Mouse (Mus musculus) kidney, embryonic 15.5 days (tissue): ENCODE measurements around the gene Igfbp7. TPM values are rescaled to one million over a fixed set of nuclear protein-coding genes. Genes with fewer than 3 reads are reported as not detected.

Experiments used
- ATAC-seq: fragments of 200-750 bp; cut with Nextera tagmentation; replicated peaks from 2 replicates; pipeline ENCODE4 v1.8.0; 2017; ENCODE audit warnings: moderate TSS enrichment; ENCODE audit not compliant: low FRiP score
- H3K27ac ChIP-seq: fragments of 300-500 bp; sonication (generic); 2 replicates; pipeline ENCODE4 v1.5.1; 2015; ENCODE audit warnings: mild to moderate bottlenecking, inconsistent platforms
- H3K27me3 ChIP-seq: fragments of 300-500 bp; sonication (generic); 2 replicates; pipeline ENCODE4 v1.6.1; 2015; ENCODE audit warnings: inconsistent platforms
- H3K36me3 ChIP-seq: fragments of 300-500 bp; sonication (generic); 2 replicates; pipeline ENCODE4 v1.6.1; 2015; ENCODE audit warnings: inconsistent platforms
- H3K4me1 ChIP-seq: fragments of 300-500 bp; sonication (generic); 2 replicates; pipeline ENCODE4 v1.6.1; 2015; ENCODE audit warnings: inconsistent platforms
- H3K4me2 ChIP-seq: fragments of 300-500 bp; sonication (generic); 2 replicates; pipeline ENCODE4 v1.6.1; 2015; ENCODE audit warnings: moderate library complexity, mild to moderate bottlenecking, inconsistent platforms
- H3K4me3 ChIP-seq: fragments of 300-500 bp; sonication (generic); replicated peaks from 2 replicates; pipeline ENCODE4 v1.5.1; 2015; ENCODE audit warnings: mild to moderate bottlenecking, inconsistent platforms
- H3K9ac ChIP-seq: fragments of 300-500 bp; sonication (generic); 2 replicates; pipeline ENCODE4 v1.6.1; 2015; ENCODE audit warnings: mild to moderate bottlenecking, inconsistent platforms
- H3K9me3 ChIP-seq: fragments of 300-500 bp; sonication (generic); replicated peaks from 2 replicates; pipeline ENCODE4 v1.6.1; 2016; ENCODE audit warnings: inconsistent platforms
- WGBS: fragments of 180-500 bp; shearing (Covaris S2); methylation state at CpG from one replicate; pipeline ENCODE4 v1.1.7; 2015; ENCODE audit warnings: mixed read lengths; 5-methylcytosine and 5-hydroxymethylcytosine counted together
- polyA plus RNA-seq: library from polyadenylated mRNA; unstranded; fragments of >200 nt; fragmentation: Nextera tagmentation; extraction: Ambion mirVana; gene quantifications from 2 replicates; pipeline ENCODE4 v1.2.1, GENCODE M21; 2015

Gene Igfbp7
- polyA plus RNA-seq, 1 experiment from 2014 or later, result 343 TPM

DNA sequence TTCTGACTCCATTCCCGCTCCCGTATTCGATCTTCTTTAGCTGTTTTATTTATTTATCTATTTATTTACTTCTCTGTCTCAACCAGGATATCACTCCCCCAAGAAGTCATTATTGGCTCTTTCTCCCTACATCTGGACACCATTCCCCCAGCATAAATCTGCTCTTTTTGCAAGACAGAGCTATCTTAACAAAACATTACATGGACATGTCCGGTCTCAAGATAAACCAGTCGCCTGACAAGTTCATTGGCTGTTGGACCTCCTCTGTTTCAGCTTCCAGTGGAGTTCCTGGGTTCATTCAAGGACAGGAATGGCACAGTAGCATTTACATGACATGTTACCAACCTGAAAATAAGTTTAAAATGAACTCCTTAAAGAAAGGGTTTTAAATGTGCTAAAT lies 4.9 kb downstream of the Igfbp7 start:
- 47% methylated on average over 5 of the region's 5 CpGs for WGBS
- Histone ChIP-seq H3K4me2 (no peak overlapping the region), H3K36me3 (peaks cover under 1% of the 10 kb centered on the region; the same call in 1 of the 2 replicates), H3K4me3 (no peak overlapping the region), H3K27me3 (no peaks in the 10 kb centered on the region), H3K9ac (no peak overlapping the region), H3K9me3 (no peaks in the 10 kb centered on the region), H3K27ac (peak overlapping the region; percentile 41; the same call in 1 of the 2 replicates), H3K4me1 (peaks cover 74% of the 10 kb centered on the region)
- ATAC-seq, result no peak

GRCm38 (mm10) chr5:77402137-77402536 lies 5.7 kb downstream of the Igfbp7 start:
- peaks cover 3% of the 10 kb centered on the region for H3K36me3 ChIP-seq
- no peaks in the 10 kb centered on the region for H3K9me3 ChIP-seq
- no peak overlapping the region for H3K27ac ChIP-seq
- H3K27me3 ChIP-seq, result no peaks in the 10 kb centered on the region
- ATAC-seq, result no peak
- no peak overlapping the region for H3K4me3 ChIP-seq
- H3K4me1 ChIP-seq, result peaks cover 72% of the 10 kb centered on the region
- no peak overlapping the region for H3K9ac ChIP-seq
- H3K4me2 ChIP-seq, result no peak overlapping the region
- WGBS, result 45% methylated on average over 5 of the region's 5 CpGs

DNA sequence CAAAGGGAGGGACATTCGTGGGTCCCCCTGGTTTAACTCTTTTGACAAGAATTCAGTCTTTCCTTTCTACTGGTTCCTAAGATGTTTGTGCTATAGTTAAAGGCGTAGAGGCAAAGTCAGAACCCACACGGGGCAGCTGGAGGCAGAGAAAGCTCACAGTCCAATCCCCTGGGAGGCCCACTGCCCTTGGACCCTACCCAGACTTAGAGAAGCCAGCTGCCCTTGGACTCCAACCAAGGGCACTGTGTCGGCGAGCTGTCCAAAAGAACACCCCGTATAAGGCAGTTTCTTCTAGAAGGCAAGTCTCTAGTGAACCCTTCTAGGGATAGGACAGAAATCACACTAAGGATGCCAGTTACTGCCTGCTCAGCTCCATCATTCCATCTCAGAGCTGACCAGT lies 7.0 kb downstream of the Igfbp7 start:
- H3K36me3 ChIP-seq, result peaks cover 3% of the 10 kb centered on the region
- peak overlapping the region; percentile 69 for H3K27ac ChIP-seq
- H3K4me2 ChIP-seq, result no peak overlapping the region
- peaks cover 75% of the 10 kb centered on the region for H3K4me1 ChIP-seq
- H3K4me3 ChIP-seq, result no peak overlapping the region
- H3K27me3 ChIP-seq, result no peaks in the 10 kb centered on the region
- H3K9me3 ChIP-seq, result no peaks in the 10 kb centered on the region
- ATAC-seq, result no peak; the same call in 1 of the 2 replicates
- WGBS, result 59% methylated on average over 6 of the region's 6 CpGs
- no peak overlapping the region for H3K9ac ChIP-seq

GRCm38 (mm10) chr5:77400151-77400550 lies 7.7 kb downstream of the Igfbp7 start:
- Histone ChIP-seq H3K9me3 (no peaks in the 10 kb centered on the region), H3K4me1 (peaks cover 73% of the 10 kb centered on the region), H3K4me3 (no peak overlapping the region), H3K4me2 (no peak overlapping the region), H3K27me3 (no peaks in the 10 kb centered on the region), H3K36me3 (peaks cover 3% of the 10 kb centered on the region), H3K27ac (peak overlapping the region; percentile 69), H3K9ac (no peak overlapping the region)
- ATAC-seq, result peak; percentile 24
- 73% methylated on average over 7 of the region's 7 CpGs for WGBS

DNA sequence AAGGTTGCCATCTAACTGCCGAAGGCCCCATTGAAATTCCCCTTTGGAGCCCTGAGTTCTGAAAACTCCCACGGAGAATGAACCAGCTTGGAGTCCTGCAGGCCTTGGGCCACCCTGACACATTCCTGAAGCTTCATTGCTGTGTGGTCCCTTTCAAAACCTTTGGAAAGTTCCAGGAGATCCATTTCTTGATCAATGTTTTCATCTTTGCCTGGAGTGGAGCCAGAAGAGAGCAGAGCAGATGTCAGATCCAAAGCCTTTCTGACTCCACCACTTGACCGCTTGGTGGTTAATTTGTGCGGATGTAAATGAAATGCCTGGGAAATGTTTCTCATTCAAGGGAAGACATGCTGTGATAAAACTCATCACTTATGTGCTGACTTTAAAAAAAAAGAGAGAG lies 8.8 kb downstream of the Igfbp7 start:
- H3K9ac ChIP-seq, result no peak overlapping the region
- no peaks in the 10 kb centered on the region for H3K27me3 ChIP-seq
- H3K4me3 ChIP-seq, result no peak overlapping the region
- H3K36me3 ChIP-seq, result peaks cover 3% of the 10 kb centered on the region
- H3K27ac ChIP-seq, result peak overlapping the region; percentile 67; the same call in 1 of the 2 replicates
- WGBS, result 62% methylated on average over 4 of the region's 4 CpGs
- no peaks in the 10 kb centered on the region for H3K9me3 ChIP-seq
- ATAC-seq, result no peak
- no peak overlapping the region for H3K4me2 ChIP-seq
- H3K4me1 ChIP-seq, result peaks cover 72% of the 10 kb centered on the region

GRCm38 (mm10) chr5:77398285-77399057 lies 9.4 kb downstream of the Igfbp7 start:
- Histone ChIP-seq H3K27me3 (no peaks in the 10 kb centered on the region), H3K27ac (peak overlapping the region; percentile 67), H3K36me3 (peaks cover 6% of the 10 kb centered on the region), H3K4me1 (peaks cover 71% of the 10 kb centered on the region), H3K4me3 (no peak overlapping the region), H3K9me3 (no peaks in the 10 kb centered on the region), H3K9ac (no peak overlapping the region), H3K4me2 (no peak overlapping the region)
- no peak for ATAC-seq
- 71% methylated on average over 14 of the region's 14 CpGs for WGBS

DNA sequence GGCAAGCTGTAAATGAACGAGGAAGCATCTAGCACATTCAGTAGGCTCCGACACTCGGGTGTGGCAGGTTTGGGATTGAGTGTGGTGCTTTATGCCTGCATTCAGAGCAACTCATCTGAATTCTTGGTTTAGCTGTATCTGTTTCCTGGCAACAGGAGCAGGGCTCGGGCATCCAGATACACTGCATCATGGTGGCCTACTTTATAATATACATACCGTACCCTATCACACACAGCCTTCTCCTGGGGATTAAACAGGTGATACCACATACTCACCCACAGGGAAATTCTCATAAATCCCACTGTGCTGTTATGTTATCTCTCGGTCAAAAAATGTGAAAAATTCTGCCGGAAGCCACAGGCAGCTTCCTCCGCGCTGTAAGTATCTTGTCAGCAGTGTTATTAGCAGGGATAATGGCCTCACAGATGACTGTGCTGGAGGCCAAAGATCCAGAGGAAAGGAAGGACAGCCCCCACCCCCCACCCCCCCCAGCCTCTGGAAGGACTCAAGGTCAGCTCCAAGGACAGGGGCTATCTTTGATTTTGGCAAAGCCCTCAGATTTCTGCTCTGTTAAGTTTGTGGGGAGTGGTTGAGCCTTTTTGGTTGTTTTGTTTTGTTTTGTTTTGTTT lies 13.7 kb downstream of the Igfbp7 start:
- H3K27ac ChIP-seq, result peak overlapping the region; percentile 62; the same call in 1 of the 2 replicates
- 67% methylated on average over 9 of the region's 9 CpGs for WGBS
- ATAC-seq, result 0 out of 2 replicates have a peak, but pooled peaks have one; percentile 48
- H3K4me2 ChIP-seq, result no peak overlapping the region
- H3K4me3 ChIP-seq, result no peak overlapping the region
- no peak overlapping the region for H3K9ac ChIP-seq
- H3K27me3 ChIP-seq, result no peaks in the 10 kb centered on the region
- peaks cover 6% of the 10 kb centered on the region for H3K36me3 ChIP-seq
- peaks cover 39% of the 10 kb centered on the region for H3K4me1 ChIP-seq
- H3K9me3 ChIP-seq, result no peaks in the 10 kb centered on the region

DNA sequence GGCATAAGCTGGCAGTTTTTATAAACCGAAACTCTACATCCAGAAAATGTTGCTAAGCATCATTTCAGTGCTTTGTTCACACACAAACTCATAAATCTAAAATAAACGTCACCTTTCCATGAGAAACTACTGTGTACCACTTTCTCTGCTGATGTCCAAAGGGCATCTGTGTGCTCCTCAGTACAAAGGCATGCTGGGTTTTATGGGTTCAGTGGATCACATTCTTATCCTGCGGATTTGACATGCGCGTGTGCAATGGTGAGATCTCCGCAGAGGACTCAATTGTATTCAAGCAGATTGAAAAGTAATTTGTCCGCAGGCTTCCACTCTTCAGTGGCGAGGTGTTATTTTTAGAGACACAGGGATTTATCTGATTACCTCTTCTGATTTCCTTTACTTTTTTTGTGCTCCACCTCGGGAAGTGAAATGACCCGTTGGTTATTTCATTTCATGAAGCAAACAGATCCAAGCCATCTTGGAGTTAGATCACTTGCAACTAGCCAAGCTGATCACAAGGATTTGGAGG lies 14.7 kb downstream of the Igfbp7 start:
- Histone ChIP-seq H3K4me2 (no peak overlapping the region), H3K27me3 (no peaks in the 10 kb centered on the region), H3K36me3 (peaks cover 6% of the 10 kb centered on the region), H3K4me3 (no peak overlapping the region), H3K27ac (no peak overlapping the region), H3K4me1 (peaks cover 36% of the 10 kb centered on the region), H3K9ac (no peak overlapping the region), H3K9me3 (no peaks in the 10 kb centered on the region)
- no peak for ATAC-seq
- 80% methylated on average over 10 of the region's 10 CpGs for WGBS

DNA sequence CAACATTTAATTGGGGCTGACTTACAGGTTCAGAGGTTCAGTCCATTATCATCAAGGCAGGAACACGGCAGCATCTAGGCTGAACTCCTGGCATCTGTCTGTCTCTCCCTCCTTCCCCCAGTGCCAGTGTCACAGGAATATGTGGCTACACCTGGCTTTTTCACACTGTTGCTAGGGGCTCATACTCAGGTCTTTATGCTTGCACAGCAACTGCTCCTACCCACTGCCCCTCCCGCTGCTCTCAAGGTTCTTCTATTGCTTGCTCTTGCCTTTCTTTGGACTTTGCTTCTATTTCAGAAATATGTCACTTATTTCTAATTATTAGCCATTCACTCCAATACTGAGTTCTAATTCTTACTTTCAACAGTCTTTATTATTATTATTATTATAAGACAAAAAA lies 17.6 kb downstream of the Igfbp7 start:
- WGBS, result 74% methylated on average over 2 of the region's 2 CpGs
- no peak for ATAC-seq
- Histone ChIP-seq H3K36me3 (0 out of 2 replicates have a peak, but pooled peaks cover 3% of the 10 kb centered on the region), H3K4me3 (no peak overlapping the region), H3K4me2 (no peak overlapping the region), H3K9ac (no peak overlapping the region), H3K27ac (0 out of 2 replicates have a peak overlapping the region, but pooled peaks have one; percentile 6), H3K4me1 (peaks cover 50% of the 10 kb centered on the region), H3K9me3 (no peaks in the 10 kb centered on the region), H3K27me3 (no peaks in the 10 kb centered on the region)

DNA sequence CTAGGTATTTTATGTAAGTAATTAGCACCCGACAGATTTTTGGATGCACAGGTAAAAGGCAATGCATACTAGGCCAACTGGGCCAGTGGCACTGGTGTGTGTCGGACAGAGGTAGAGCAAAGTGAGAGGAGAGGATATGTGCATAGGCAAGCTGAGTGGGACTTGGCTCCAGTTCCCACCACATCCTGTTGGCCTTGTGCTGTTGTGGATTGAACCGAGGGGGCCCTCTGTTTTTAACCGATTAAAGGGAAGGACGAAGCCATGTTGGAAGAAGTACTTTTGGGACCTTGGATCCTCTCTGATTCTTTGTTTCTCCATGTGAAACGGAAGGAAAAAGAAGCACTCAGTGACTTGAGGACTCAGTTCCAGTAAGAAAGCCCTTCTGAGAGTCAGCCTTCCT lies 19.5 kb downstream of the Igfbp7 start:
- no peaks in the 10 kb centered on the region for H3K27me3 ChIP-seq
- WGBS, result 83% methylated on average over 6 of the region's 6 CpGs
- H3K4me1 ChIP-seq, result peaks cover 58% of the 10 kb centered on the region
- H3K36me3 ChIP-seq, result no peaks in the 10 kb centered on the region
- H3K4me3 ChIP-seq, result no peak overlapping the region
- H3K9ac ChIP-seq, result no peak overlapping the region
- H3K9me3 ChIP-seq, result no peaks in the 10 kb centered on the region
- H3K4me2 ChIP-seq, result no peak overlapping the region
- ATAC-seq, result no peak
- H3K27ac ChIP-seq, result peak overlapping the region; percentile 23; the same call in 1 of the 2 replicates

DNA sequence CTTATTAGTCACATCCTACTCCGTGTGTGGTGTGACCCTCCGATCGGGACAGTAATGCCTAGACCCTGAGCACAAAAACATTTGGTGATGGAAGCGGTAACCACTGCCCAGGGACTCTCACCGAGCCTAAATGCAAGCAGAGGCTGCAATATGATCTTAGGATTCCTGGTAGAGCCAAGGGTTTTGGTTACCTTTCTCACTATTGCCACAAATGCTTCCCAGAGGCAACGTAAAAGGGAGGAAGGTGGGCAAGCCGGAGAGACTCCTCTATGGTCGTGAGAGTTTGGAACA lies 20.5 kb downstream of the Igfbp7 start:
- Histone ChIP-seq H3K36me3 (no peaks in the 10 kb centered on the region), H3K4me2 (no peak overlapping the region), H3K4me3 (no peak overlapping the region), H3K27me3 (no peaks in the 10 kb centered on the region), H3K9ac (no peak overlapping the region), H3K4me1 (peaks cover 66% of the 10 kb centered on the region), H3K9me3 (no peaks in the 10 kb centered on the region), H3K27ac (peak overlapping the region; percentile 93)
- peak; percentile 36; the same call in 1 of the 2 replicates for ATAC-seq
- WGBS, result 30% methylated on average over 8 of the region's 8 CpGs
